In genomic region chr1:39367045-39367444, GRCm38 (mm10) we compare ENCODE assay signal across 8 mouse cellular contexts. TPM values are rescaled to one million over a fixed set of nuclear protein-coding genes. Genes with fewer than 3 reads are reported as not detected.
DNase-seq lines count a peak whose midpoint lies in the region; ATAC-seq and TF ChIP-seq lines count a peak whose summit lies in the region.

No protein-coding gene starts in this region.

- peak overlapping the region; percentile 53 for H3K4me3 ChIP-seq in thymus, adult 2 months (ENCODE audit: control insufficient read depth, insufficient read depth, low read length)
- peak overlapping the region; percentile 95 for H3K4me3 ChIP-seq in liver, embryonic 13.5 days (replicated peaks)
- H3K4me3 ChIP-seq in stomach, embryonic 16.5 days (replicated peaks; ENCODE audit: low read length): peak overlapping the region; percentile 67

- no peak for DNase-seq in cerebellum, adult 11-12 months
- peak; percentile 8 for DNase-seq in thymus, adult 2 months
- DNase-seq in thymus, postnatal 4 days: no peak
- no peak for DNase-seq in liver, embryonic 13.5 days
- DNase-seq in left cerebral cortex, postnatal 36 days (ENCODE audit: low spot score in 2 of 2): no peak
- no peak for DNase-seq in right cerebral cortex, postnatal 4 days

- ATAC-seq in cerebellum, adult (ENCODE audit: insufficient number of reproducible peaks, low FRiP score, low TSS enrichment): peak; percentile 11; the same call in 1 of the 2 replicates
- ATAC-seq in liver, embryonic 13.5 days (ENCODE audit: low read depth): no peak
- no peak for ATAC-seq in stomach, embryonic 16.5 days (ENCODE audit: insufficient read depth, low FRiP score)

- H3K9ac ChIP-seq in liver, embryonic 13.5 days: no peak overlapping the region
- peak overlapping the region; percentile 61 for H3K9ac ChIP-seq in stomach, embryonic 16.5 days (ENCODE audit: low read length)

- H3K4me1 ChIP-seq in thymus, adult 2 months (replicated peaks; ENCODE audit: control insufficient read depth, insufficient read depth, low read length): peaks cover 14% of the 10 kb centered on the region
- H3K4me1 ChIP-seq in liver, embryonic 13.5 days (replicated peaks): peaks cover 32% of the 10 kb centered on the region
- H3K4me1 ChIP-seq in stomach, embryonic 16.5 days (ENCODE audit: control insufficient read depth, insufficient read depth, low read length): peaks cover 18% of the 10 kb centered on the region

- TF ChIP-seq POLR2A in thymus, adult 2 months (IDR thresholded peaks at IDR 0.05; ENCODE audit: control insufficient read depth, extremely low read depth, insufficient read depth, low read length, poor library complexity): no peak

- H3K27me3 ChIP-seq in thymus, adult 2 months (ENCODE audit: control insufficient read depth, insufficient read depth, low read length): no peaks in the 10 kb centered on the region
- H3K27me3 ChIP-seq in liver, embryonic 13.5 days: peaks cover 6% of the 10 kb centered on the region; the same call in 1 of the 2 replicates
- H3K27me3 ChIP-seq in stomach, embryonic 16.5 days (ENCODE audit: control insufficient read depth, insufficient read depth, low read length): no peaks in the 10 kb centered on the region

- H3K4me2 ChIP-seq in liver, embryonic 13.5 days: peak overlapping the region; percentile 85
- peak overlapping the region; percentile 59 for H3K4me2 ChIP-seq in stomach, embryonic 16.5 days (ENCODE audit: low read depth, low read length)

- peaks cover 28% of the 10 kb centered on the region for H3K36me3 ChIP-seq in thymus, adult 2 months (ENCODE audit: control insufficient read depth, insufficient read depth, low read length)
- peaks cover 34% of the 10 kb centered on the region for H3K36me3 ChIP-seq in liver, embryonic 13.5 days
- 0 out of 2 replicates have a peak, but pooled peaks cover 4% of the 10 kb centered on the region for H3K36me3 ChIP-seq in stomach, embryonic 16.5 days (ENCODE audit: control insufficient read depth, insufficient read depth, low read length)

- no peaks in the 10 kb centered on the region for H3K9me3 ChIP-seq in liver, embryonic 13.5 days (replicated peaks)
- no peaks in the 10 kb centered on the region for H3K9me3 ChIP-seq in stomach, embryonic 16.5 days (replicated peaks; ENCODE audit: control insufficient read depth, low read length)

- no peak for TF ChIP-seq CTCF in thymus, adult 2 months (IDR thresholded peaks at IDR 0.05; ENCODE audit: borderline replicate concordance, control insufficient read depth, extremely low read depth, insufficient read depth, low read length, poor library complexity)

- no peak overlapping the region for H3K27ac ChIP-seq in thymus, adult 2 months (ENCODE audit: control insufficient read depth, insufficient read depth, low read length)
- H3K27ac ChIP-seq in liver, embryonic 13.5 days: no peak overlapping the region
- H3K27ac ChIP-seq in stomach, embryonic 16.5 days (ENCODE audit: low read length): peak overlapping the region; percentile 2; the same call in 1 of the 2 replicates

- WGBS in thymus, adult 2 months: 28% methylated on average over 6 of the region's 6 CpGs
- WGBS in liver, embryonic 13.5 days (ENCODE audit: insufficient replicate concordance): 29% methylated on average over 6 of the region's 6 CpGs
- WGBS in stomach, embryonic 16.5 days: 26% methylated on average over 6 of the region's 6 CpGs

- intact Hi-C loops in left cerebral cortex, postnatal 36 days (cut with DNase I): loop anchor here (5.0 kb wide), 1 partner anchor 365 kb away; no protein-coding TSS in a partner anchor

RNA-seq across cellular contexts. Expression of gene Rpl31, which starts 0.6 kb away (rescaled TPM):
- polyA plus RNA-seq in thymus, adult 2 months (2012; rRNA removed): 336 and 375 TPM in 2 replicates
- 417 and 442 TPM in 2 replicates for polyA plus RNA-seq in liver, embryonic 13.5 days (2015; fragmentation: Nextera tagmentation; extraction: Ambion mirVana)
- 379 and 502 TPM in 2 replicates for polyA plus RNA-seq in stomach, embryonic 16.5 days (2015; fragmentation: Nextera tagmentation; extraction: Ambion mirVana)
- 100 to 1,000 TPM; 480 to 482 TPM for total RNA-seq in left cerebral cortex, postnatal 36 days (2021)
